Mouse (Mus musculus): ENCODE measurements around the gene Gm27021.
"Not testable (repeated sequence)": the region's sequence is repeated elsewhere in the genome, so short reads cannot be mapped to it uniquely, and the experiment has no call there.

Gene Gm27021

GRCm38 (mm10) chr8:120685097-120685496 lies 17.2 kb upstream of the Gm27021 start:
- no peak for DNase-seq

- DNase-seq, result no peak
Observed at GRCm38 (mm10) chr8:120684082-120684481, 16.2 kb upstream of the Gm27021 start.

- DNase-seq, result no peak
Observed at GRCm38 (mm10) chr8:120683602-120684001, 15.7 kb upstream of the Gm27021 start.

GRCm38 (mm10) chr8:120681113-120681512 lies 13.2 kb upstream of the Gm27021 start:
- DNase-seq, result no peak

GRCm38 (mm10) chr8:120680405-120680804 lies 12.5 kb upstream of the Gm27021 start:
- not testable (repeated sequence) for DNase-seq

- DNase-seq, result no peak
Observed at GRCm38 (mm10) chr8:120679629-120680387, 11.9 kb upstream of the Gm27021 start.

- peak; percentile 75 for DNase-seq
Observed at GRCm38 (mm10) chr8:120678447-120678846, 10.6 kb upstream of the Gm27021 start.

- no peak for DNase-seq
Observed at GRCm38 (mm10) chr8:120675718-120676117, 7.8 kb upstream of the Gm27021 start.

GRCm38 (mm10) chr8:120673298-120673697 lies 5.4 kb upstream of the Gm27021 start:
- DNase-seq, result no peak

- no peak for DNase-seq
Observed at GRCm38 (mm10) chr8:120672626-120673229, 4.8 kb upstream of the Gm27021 start.

- no peak for DNase-seq
Observed at GRCm38 (mm10) chr8:120671775-120672174, 3.9 kb upstream of the Gm27021 start.

- no peak for DNase-seq
Observed at GRCm38 (mm10) chr8:120668374-120668905, 561 bp upstream of the Gm27021 start, which contains the start of gene Emc8. Emc8 (minus strand) TSS chr8:120668573.

- DNase-seq, result no peak
Observed at GRCm38 (mm10) chr8:120666807-120667470, 940 bp downstream of the Gm27021 start.

GRCm38 (mm10) chr8:120665726-120666455 lies 2.0 kb downstream of the Gm27021 start:
- no peak for DNase-seq

GRCm38 (mm10) chr8:120664566-120664965 lies 3.3 kb downstream of the Gm27021 start:
- DNase-seq, result no peak

GRCm38 (mm10) chr8:120657415-120657814 lies 10.5 kb downstream of the Gm27021 start:
- no peak for DNase-seq

GRCm38 (mm10) chr8:120656322-120657052 lies 11.4 kb downstream of the Gm27021 start:
- no peak for DNase-seq

GRCm38 (mm10) chr8:120647532-120647931 lies 20.3 kb downstream of the Gm27021 start, which contains the start of gene 1190005I06Rik:
1190005I06Rik (minus strand) TSS chr8:120647632.
- DNase-seq, result no peak

GRCm38 (mm10) chr8:120644663-120645062 lies 23.2 kb downstream of the Gm27021 start:
- DNase-seq, result peak; percentile 42

GRCm38 (mm10) chr8:120642031-120642662 lies 25.7 kb downstream of the Gm27021 start:
- DNase-seq, result no peak

GRCm38 (mm10) chr8:120641245-120641644 lies 26.6 kb downstream of the Gm27021 start:
- DNase-seq, result no peak
